Mouse (Mus musculus): ENCODE measurements around the gene Fut8.

- TF ChIP-seq POLR2A (IDR thresholded peaks at IDR 0.05; ENCODE audit: insufficient read length, low read depth) (no peak), MAX (IDR thresholded peaks at IDR 0.05; ENCODE audit: low read depth) (no peak), POLR2AphosphoS2 (IDR thresholded peaks at IDR 0.05; ENCODE audit: insufficient read length, low read depth) (no peak), E2F4 (IDR thresholded peaks at IDR 0.05; ENCODE audit: insufficient read depth) (no peak), MYOG (IDR thresholded peaks at IDR 0.05; ENCODE audit: control insufficient read depth in 1 of 3, insufficient read depth in 1 of 3, insufficient read length in 2 of 3, low read depth in 2 of 3) (no peak), USF1 (IDR thresholded peaks at IDR 0.05; ENCODE audit: low read depth) (no peak), TCF3 (IDR thresholded peaks at IDR 0.05; ENCODE audit: insufficient read length, low read depth) (no peak), SRF (IDR thresholded peaks at IDR 0.05; ENCODE audit: control insufficient read depth, insufficient read length, low read depth) (no peak), TCF12 (IDR thresholded peaks at IDR 0.05; ENCODE audit: insufficient read depth, poor library complexity, severe bottlenecking) (no peak), CEBPB (IDR thresholded peaks at IDR 0.05; ENCODE audit: insufficient read depth, poor library complexity, severe bottlenecking) (no peak), REST (IDR thresholded peaks at IDR 0.05; ENCODE audit: insufficient read depth, insufficient read length) (no peak), MYOD1 (IDR thresholded peaks at IDR 0.05; ENCODE audit: control insufficient read depth in 1 of 3, insufficient read length in 2 of 3, low read depth in 2 of 3) (no peak)
These were observed 183.9 kb downstream of the Fut8 start for GRCm38 (mm10) chr12:77421667-77422393.

All from myocyte (in vitro differentiated cells).